In the genomic region with DNA sequence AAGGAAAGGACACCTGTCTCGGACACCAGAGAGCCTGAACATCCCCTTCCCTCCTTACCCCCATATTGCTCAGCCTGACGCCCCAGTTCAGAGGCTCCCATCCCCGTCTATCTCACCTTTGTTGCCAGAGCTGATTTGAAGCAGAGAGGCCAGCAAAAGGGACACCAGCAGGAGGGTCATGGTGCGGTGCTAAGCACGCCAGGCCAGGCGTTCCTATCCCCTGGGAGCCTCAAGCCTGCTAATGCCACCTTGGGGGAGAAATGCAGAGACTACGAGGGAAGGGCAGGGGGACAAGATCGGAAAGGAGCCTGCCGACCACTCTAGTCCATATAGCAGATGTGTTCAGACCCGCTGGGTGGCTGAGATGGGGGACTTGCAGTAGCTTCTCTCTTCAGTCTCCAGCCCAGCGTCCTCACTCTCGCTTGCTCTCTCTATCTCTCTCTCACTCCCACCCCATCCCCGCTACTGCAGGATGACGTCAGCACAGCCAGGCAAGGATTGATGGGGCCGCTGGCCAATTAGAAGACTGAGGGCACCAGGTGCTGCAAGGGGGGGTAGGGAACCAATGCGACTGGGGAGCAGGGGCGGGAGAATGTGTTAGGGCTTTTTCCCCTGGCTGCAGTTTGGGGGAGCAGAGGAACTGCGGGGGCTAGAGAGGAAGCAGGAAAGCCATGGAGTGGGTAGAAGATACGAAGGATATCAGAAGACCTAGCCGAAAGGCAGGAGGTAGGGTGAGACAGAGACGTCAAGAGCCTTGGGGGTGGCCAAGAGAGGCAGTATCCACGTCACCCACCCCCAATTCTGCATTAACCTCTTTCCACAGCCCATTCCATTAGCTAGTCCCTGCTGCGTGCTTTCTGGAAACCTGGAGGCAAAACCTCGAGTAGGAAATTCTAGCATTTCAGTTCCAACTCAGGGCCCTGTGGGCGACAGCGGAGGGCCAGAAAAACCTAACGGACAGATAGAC, we compare ENCODE assay signal across 9 mouse cellular contexts. TPM values are rescaled to one million over a fixed set of nuclear protein-coding genes. Genes with fewer than 3 reads are reported as not detected.
A peak's percentile ranks its signal among the peaks of the same experiment; 100 is the strongest.
DNase-seq lines count a peak whose midpoint lies in the region; ATAC-seq and TF ChIP-seq lines count a peak whose summit lies in the region.
"Had no signal": no experiment of that assay in that cellular context is flagged by ENCODE, and none has a peak within 500 bp of the region (broad histone marks: within the 10 kb centered on the region; RNA-seq: fewer than 3 reads in every experiment).

A gene (minus strand): TSS at position 490 of the 967 bp plus-strand sequence.

- WGBS in hindbrain, embryonic 12.5 days: 7% methylated on average over 27 of the region's 27 CpGs
- WGBS in lung, postnatal 0 days: 6% methylated on average over 27 of the region's 27 CpGs

- H3K36me3 ChIP-seq in hindbrain, embryonic 12.5 days: peaks cover 12% of the 10 kb centered on the region; the same call in 1 of the 2 replicates
- H3K36me3 ChIP-seq in lung, postnatal 0 days (ENCODE audit: insufficient read depth, low read length): no peaks in the 10 kb centered on the region

- peak; percentile 79 for DNase-seq in Muller cell, postnatal 12 days (ENCODE audit: inconsistent ontology term)
- DNase-seq in cerebellum, adult 9-10 months: peak; percentile 98
- DNase-seq in layer of hippocampus, postnatal 10 days (ENCODE audit: low spot score in 2 of 2): peak; percentile 93 to 95
- peak; percentile 74 for DNase-seq in lung, postnatal 0 days (ENCODE audit: low spot score)
- DNase-seq in retina, adult 2 months (ENCODE audit: low read depth, low spot score): peak; percentile 93
- DNase-seq in thymus, postnatal 25 days: peak; percentile 89

- TF ChIP-seq EP300 in lung, postnatal 0 days (IDR thresholded peaks at IDR 0.05): no peak

- H3K27me3 ChIP-seq in hindbrain, embryonic 12.5 days: 0 out of 2 replicates have a peak, but pooled peaks cover 3% of the 10 kb centered on the region
- no peaks in the 10 kb centered on the region for H3K27me3 ChIP-seq in lung, postnatal 0 days (replicated peaks; ENCODE audit: insufficient read depth, low read length)

- H3K4me3 ChIP-seq in hindbrain, embryonic 12.5 days: peak within 1 kb of the TSS; percentile 54
- peak within 1 kb of the TSS; percentile 28 for H3K4me3 ChIP-seq in lung, postnatal 0 days (ENCODE audit: low read depth, low read length)

- peak within 1 kb of the TSS; percentile 77 for H3K9ac ChIP-seq in hindbrain, embryonic 12.5 days
- no peak within 1 kb of the TSS for H3K9ac ChIP-seq in lung, postnatal 0 days (replicated peaks; ENCODE audit: low read depth)

- H3K4me2 ChIP-seq in hindbrain, embryonic 12.5 days (replicated peaks): peak within 1 kb of the TSS; percentile 90
- H3K4me2 ChIP-seq in lung, postnatal 0 days (replicated peaks; ENCODE audit: low read depth, low read length): peak within 1 kb of the TSS; percentile 62

- no peaks in the 10 kb centered on the region for H3K9me3 ChIP-seq in hindbrain, embryonic 12.5 days (replicated peaks)
- no peaks in the 10 kb centered on the region for H3K9me3 ChIP-seq in lung, postnatal 0 days (ENCODE audit: low read length)

- peak; percentile 88 for ATAC-seq in frontal cortex, adult (ENCODE audit: low TSS enrichment)
- ATAC-seq in hindbrain, embryonic 12.5 days (ENCODE audit: low FRiP score): peak; percentile 96
- peak; percentile 86 for ATAC-seq in lung, postnatal 0 days

- H3K4me1 ChIP-seq in hindbrain, embryonic 12.5 days: peaks cover 21% of the 10 kb centered on the region
- no peaks in the 10 kb centered on the region for H3K4me1 ChIP-seq in lung, postnatal 0 days (ENCODE audit: insufficient read depth, low read depth, low read length)

- no peak for TF ChIP-seq CTCF in lung, postnatal 0 days (IDR thresholded peaks at IDR 0.05)

- peak within 1 kb of the TSS; percentile 79 for H3K27ac ChIP-seq in hindbrain, embryonic 12.5 days
- H3K27ac ChIP-seq in lung, postnatal 0 days (ENCODE audit: low read length): no peak within 1 kb of the TSS
- H3K27ac ChIP-seq: macrophage had no signal

RNA-seq across cellular contexts. Expression of the gene that starts here (rescaled TPM):
- 36.9 and 40.5 TPM in 2 replicates for polyA plus RNA-seq in hindbrain, embryonic 12.5 days (2016; fragmentation: Nextera tagmentation; extraction: Ambion mirVana)
- total RNA-seq in layer of hippocampus, postnatal 10 days (2021): 100 to 1,000 TPM; 272 to 280 TPM
- 0.31 and 0.88 TPM in 2 replicates for polyA plus RNA-seq in lung, postnatal 0 days (2015; fragmentation: Nextera tagmentation; extraction: Ambion mirVana)

Comparison
In these comparisons a context has a peak if more than half of its experiments do, and no peak if none do; other contexts are left out.
1. RNA of the gene that starts here (polyA plus RNA-seq): 36.9 to 40.5 TPM in hindbrain, embryonic 12.5 days; 0.31 to 0.88 TPM in lung, postnatal 0 days; every median in the first group is over 10 times any median in the second.
2. Peak in DNase-seq, ATAC-seq, H3K4me3 ChIP-seq and H3K4me2 ChIP-seq in lung, postnatal 0 days; RNA of the gene not detected or under 1 TPM.
3. Peak in every context shown above with its lines, with median percentiles within 50 percentile points of each other: DNase-seq and ATAC-seq.